Comparison of ENCODE assay signal across 8 mouse cellular contexts in genomic region chr15:85655751-85656167, GRCm38 (mm10).
A peak's percentile ranks its signal among the peaks of the same experiment; 100 is the strongest.
DNase-seq lines count a peak whose midpoint lies in the region; ATAC-seq and TF ChIP-seq lines count a peak whose summit lies in the region.

No protein-coding gene starts in this region.

- H3K9me3 ChIP-seq in liver, embryonic 12.5 days (replicated peaks): no peaks in the 10 kb centered on the region
- H3K9me3 ChIP-seq in embryonic facial prominence, embryonic 15.5 days (replicated peaks): no peaks in the 10 kb centered on the region
- no peaks in the 10 kb centered on the region for H3K9me3 ChIP-seq in midbrain, embryonic 14.5 days (ENCODE audit: control insufficient read depth, low read length)

- H3K4me1 ChIP-seq in liver, adult 2 months (ENCODE audit: control insufficient read depth, insufficient read depth, low read length): peaks cover 21% of the 10 kb centered on the region
- H3K4me1 ChIP-seq in liver, embryonic 12.5 days: 0 out of 2 replicates have a peak, but pooled peaks cover 2% of the 10 kb centered on the region
- H3K4me1 ChIP-seq in embryonic facial prominence, embryonic 15.5 days: peaks cover 61% of the 10 kb centered on the region
- peaks cover 46% of the 10 kb centered on the region for H3K4me1 ChIP-seq in midbrain, embryonic 14.5 days (ENCODE audit: control insufficient read depth, insufficient read depth, low read length)

- no peak for TF ChIP-seq POLR2A in liver, adult 2 months (IDR thresholded peaks at IDR 0.05; ENCODE audit: extremely low read depth, insufficient read depth, low read length)

- no peak overlapping the region for H3K9ac ChIP-seq in liver, adult 2 months (ENCODE audit: low read depth, low read length)
- H3K9ac ChIP-seq in liver, embryonic 12.5 days: no peak overlapping the region
- H3K9ac ChIP-seq in embryonic facial prominence, embryonic 15.5 days: no peak overlapping the region
- peak overlapping the region; percentile 34; the same call in 1 of the 2 replicates for H3K9ac ChIP-seq in midbrain, embryonic 14.5 days (replicated peaks; ENCODE audit: low read length)

- H3K4me3 ChIP-seq in liver, adult 2 months (ENCODE audit: insufficient read depth, low read depth, low read length): no peak overlapping the region
- H3K4me3 ChIP-seq in liver, embryonic 12.5 days: no peak overlapping the region
- H3K4me3 ChIP-seq in embryonic facial prominence, embryonic 15.5 days (replicated peaks): peak overlapping the region; percentile 9
- H3K4me3 ChIP-seq in midbrain, embryonic 14.5 days (replicated peaks; ENCODE audit: low read depth, low read length): no peak overlapping the region

- TF ChIP-seq CTCF in liver, adult 2 months (IDR thresholded peaks at IDR 0.05; ENCODE audit: low read depth, low read length): no peak

- peaks cover 9% of the 10 kb centered on the region; the same call in 1 of the 2 replicates for H3K79me2 ChIP-seq in liver, adult 2 months (ENCODE audit: control insufficient read depth, insufficient read depth, low read length)

- no peak for ATAC-seq in liver, embryonic 12.5 days
- no peak for ATAC-seq in embryonic facial prominence, embryonic 15.5 days (ENCODE audit: insufficient number of reproducible peaks, low FRiP score, low TSS enrichment, low read depth)
- peak; percentile 67 for ATAC-seq in midbrain, embryonic 14.5 days (ENCODE audit: low FRiP score, low TSS enrichment)

- H3K4me2 ChIP-seq in liver, embryonic 12.5 days: no peak overlapping the region
- peak overlapping the region; percentile 86 for H3K4me2 ChIP-seq in embryonic facial prominence, embryonic 15.5 days (replicated peaks)
- H3K4me2 ChIP-seq in midbrain, embryonic 14.5 days (ENCODE audit: low read length): peak overlapping the region; percentile 62

- WGBS in liver, adult 2 months: 82% methylated on average over 6 of the region's 6 CpGs
- 57% methylated on average over 6 of the region's 6 CpGs for WGBS in liver, embryonic 12.5 days (ENCODE audit: insufficient replicate concordance)
- 30% methylated on average over 6 of the region's 6 CpGs for WGBS in embryonic facial prominence, embryonic 15.5 days
- 23% methylated on average over 6 of the region's 6 CpGs for WGBS in midbrain, embryonic 14.5 days

- peak; percentile 51 for DNase-seq in cerebellum, adult 11 months
- no peak for DNase-seq in cerebellum, adult 9-10 months
- no peak for DNase-seq in liver, adult 2 months (ENCODE audit: extremely low read depth, low read depth, low spot score)
- DNase-seq in midbrain, embryonic 14.5 days: peak; percentile 77
- no peak for DNase-seq in urinary bladder, postnatal 10 days (ENCODE audit: low spot score)
- no peak for DNase-seq in liver

- peak overlapping the region; percentile 14 for H3K27ac ChIP-seq in liver, adult 2 months (replicated peaks; ENCODE audit: insufficient read depth, low read depth, low read length)
- no peak overlapping the region for H3K27ac ChIP-seq in liver, embryonic 12.5 days
- peak overlapping the region; percentile 99 for H3K27ac ChIP-seq in embryonic facial prominence, embryonic 15.5 days (replicated peaks)
- peak overlapping the region; percentile 99 for H3K27ac ChIP-seq in midbrain, embryonic 14.5 days (replicated peaks; ENCODE audit: low read depth, low read length)

- H3K27me3 ChIP-seq in liver, adult 2 months (ENCODE audit: control insufficient read depth, insufficient read depth, low read length): no peaks in the 10 kb centered on the region
- peaks cover 83% of the 10 kb centered on the region for H3K27me3 ChIP-seq in liver, embryonic 12.5 days (replicated peaks)
- peaks cover 8% of the 10 kb centered on the region for H3K27me3 ChIP-seq in embryonic facial prominence, embryonic 15.5 days
- peaks cover 40% of the 10 kb centered on the region for H3K27me3 ChIP-seq in midbrain, embryonic 14.5 days (ENCODE audit: control insufficient read depth, insufficient read depth, low read length)

- H3K36me3 ChIP-seq in liver, adult 2 months (ENCODE audit: control insufficient read depth, insufficient read depth, low read length): no peaks in the 10 kb centered on the region
- no peaks in the 10 kb centered on the region for H3K36me3 ChIP-seq in liver, embryonic 12.5 days
- H3K36me3 ChIP-seq in embryonic facial prominence, embryonic 15.5 days: 0 out of 2 replicates have a peak, but pooled peaks cover 5% of the 10 kb centered on the region
- H3K36me3 ChIP-seq in midbrain, embryonic 14.5 days (ENCODE audit: control insufficient read depth, insufficient read depth, low read length): no peaks in the 10 kb centered on the region

Comparison
In these comparisons a context has a peak if more than half of its experiments do, and no peak if none do; other contexts are left out.
1. DNase-seq: peak in cerebellum, adult 11 months (single experiment) and midbrain, embryonic 14.5 days (single experiment); none in cerebellum, adult 9-10 months (single experiment), liver, adult 2 months (single experiment), urinary bladder, postnatal 10 days (single experiment) and liver (single experiment).